Mouse (Mus musculus) layer of hippocampus, postnatal 10 days (tissue): ENCODE results near the gene Fkbp11. TPM values are rescaled to one million over a fixed set of nuclear protein-coding genes. Genes with fewer than 3 reads are reported as not detected.

Experiments
- DNase-seq, 2 experiments: peaks; one replicate each; pipeline ENCODE4 v3.0.0; 2021; ENCODE audit warnings: low spot score in 2 of 2
- total RNA-seq, 2 experiments: library from RNA; stranded (reverse); gene quantifications; 2 replicates each; pipeline ENCODE4 v1.2.3; 2021

Fkbp11 gene
- total RNA-seq, 2 experiments from 2014 or later = 2.2 to 2.6 TPM

DNA sequence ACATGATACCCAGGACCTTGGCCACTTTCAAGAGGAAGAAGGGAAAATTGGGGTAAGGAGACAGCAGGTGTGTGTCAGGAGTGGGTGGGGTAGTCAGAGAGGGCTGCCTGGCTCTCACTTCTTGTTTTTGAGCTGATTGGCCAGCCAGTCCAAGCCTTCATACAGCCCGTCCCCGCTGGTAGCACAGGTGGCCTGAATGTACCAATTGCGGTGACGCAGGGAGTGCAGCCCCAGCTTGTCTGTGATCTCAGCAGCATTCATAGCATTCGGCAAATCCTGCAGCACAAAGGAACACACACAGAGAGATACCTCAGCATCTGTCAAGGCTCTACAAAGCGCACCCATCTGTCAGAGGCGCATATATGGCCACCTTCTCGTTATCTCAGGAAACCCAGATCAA, 12.2 kb upstream of the Fkbp11 start:
- DNase-seq = no peak

DNA sequence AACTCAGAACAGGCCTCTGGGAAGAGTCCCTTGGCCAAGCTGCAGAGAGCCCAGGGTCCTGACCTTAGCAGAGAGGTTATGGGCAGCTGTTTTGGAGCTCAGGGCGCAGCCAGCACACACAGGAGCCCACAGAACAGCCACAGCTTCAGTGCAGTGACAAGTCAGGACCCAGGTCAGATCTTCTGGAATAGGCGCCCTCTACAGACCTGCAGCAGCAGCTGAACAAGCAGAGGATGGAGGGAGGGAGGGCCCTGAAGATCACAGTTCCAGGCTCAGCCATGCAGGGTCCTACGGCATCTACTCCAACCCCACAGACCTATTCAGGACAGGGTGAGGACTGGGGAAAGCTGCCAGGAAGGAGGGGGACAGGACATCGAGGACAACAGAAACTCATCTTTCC, 10.8 kb upstream of the Fkbp11 start:
- no peak for DNase-seq

DNA sequence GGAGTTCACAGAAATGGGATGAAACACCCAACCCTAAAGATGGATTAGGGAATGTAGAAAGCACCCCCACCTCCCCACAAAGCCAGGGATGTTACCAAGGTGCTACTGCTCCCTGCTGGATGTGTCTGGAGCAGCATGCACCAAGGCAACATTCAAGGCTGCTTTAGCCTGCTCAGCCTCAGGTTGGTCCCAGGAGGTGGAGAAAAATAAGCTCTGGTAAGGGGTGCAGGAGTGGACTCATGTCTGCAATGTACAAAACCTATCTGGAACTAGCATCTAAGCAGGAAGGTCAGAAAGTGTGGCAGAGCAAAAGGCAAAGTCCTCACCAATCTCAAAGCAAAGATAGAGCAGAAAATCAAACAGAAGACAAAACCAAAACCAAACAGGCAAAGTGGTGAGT, 9.9 kb upstream of the Fkbp11 start:
- DNase-seq = peak; percentile 67 to 70

DNA sequence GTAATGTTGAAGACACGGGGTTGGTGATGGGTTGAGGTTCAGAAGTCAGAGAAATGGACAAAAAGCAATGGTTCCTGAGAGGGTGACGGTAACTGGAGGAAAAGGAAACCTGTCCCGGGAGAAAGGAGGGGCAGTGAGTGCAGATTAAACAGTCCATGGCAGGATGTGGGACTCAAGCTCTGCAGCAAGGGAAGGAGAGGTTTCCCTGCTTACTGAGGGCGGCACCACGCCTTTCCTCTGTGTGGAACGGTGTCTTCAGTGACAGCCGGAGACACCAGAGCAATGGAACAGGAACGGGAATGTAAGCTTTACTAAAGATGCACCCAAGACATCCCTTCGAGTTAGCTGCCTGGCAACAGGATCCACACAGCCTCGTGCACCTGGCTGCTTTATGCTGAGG, 8.5 kb upstream of the Fkbp11 start:
- DNase-seq = no peak

DNA sequence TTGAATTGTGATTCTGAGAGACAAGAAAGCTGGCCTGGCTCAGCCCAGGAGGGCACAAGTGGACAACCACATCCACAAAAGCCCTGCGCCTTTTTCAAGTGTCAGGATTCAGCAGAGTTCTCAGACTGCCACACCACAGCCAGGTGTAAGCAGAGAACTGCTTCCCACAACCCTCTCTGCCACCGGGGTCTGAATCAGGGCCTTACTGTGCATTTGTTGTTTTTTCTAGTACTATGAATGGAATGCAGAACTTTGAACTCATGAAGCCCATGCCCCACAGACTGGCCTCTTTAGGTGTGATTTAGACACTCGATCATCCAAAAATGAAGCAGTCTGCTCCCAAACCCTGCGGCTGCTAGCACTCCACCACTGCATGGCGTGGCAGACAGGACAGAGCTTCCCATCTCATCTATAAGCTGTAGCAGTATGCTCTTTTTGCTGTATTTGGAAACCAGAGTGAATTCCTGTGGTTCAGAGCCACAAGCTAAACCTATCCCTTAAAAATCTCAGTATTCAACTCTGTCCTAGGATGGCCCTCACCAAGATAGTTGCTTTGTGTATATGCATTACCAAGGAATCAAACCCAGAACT, 6.1 kb upstream of the Fkbp11 start:
- DNase-seq = no peak

DNA sequence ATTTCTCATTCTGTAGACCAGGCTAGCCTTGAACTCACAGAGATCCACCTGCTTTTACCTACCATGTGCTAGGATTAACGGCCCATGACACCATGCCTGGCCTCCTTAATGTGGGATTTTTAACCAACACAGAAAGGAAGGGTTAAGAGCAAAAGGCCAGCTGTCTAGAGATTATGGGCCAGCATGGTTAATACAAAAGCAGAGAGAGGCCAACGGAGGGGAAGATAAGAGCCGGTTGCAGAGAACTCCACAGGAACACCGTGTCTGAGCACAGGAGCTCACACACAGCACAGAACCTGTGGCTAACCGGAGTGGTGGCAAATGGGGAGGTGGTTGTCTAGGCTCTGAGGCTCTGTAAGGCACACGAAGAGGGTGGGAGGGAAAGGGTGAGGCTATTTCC, 5.4 kb upstream of the Fkbp11 start:
- no peak for DNase-seq

DNA sequence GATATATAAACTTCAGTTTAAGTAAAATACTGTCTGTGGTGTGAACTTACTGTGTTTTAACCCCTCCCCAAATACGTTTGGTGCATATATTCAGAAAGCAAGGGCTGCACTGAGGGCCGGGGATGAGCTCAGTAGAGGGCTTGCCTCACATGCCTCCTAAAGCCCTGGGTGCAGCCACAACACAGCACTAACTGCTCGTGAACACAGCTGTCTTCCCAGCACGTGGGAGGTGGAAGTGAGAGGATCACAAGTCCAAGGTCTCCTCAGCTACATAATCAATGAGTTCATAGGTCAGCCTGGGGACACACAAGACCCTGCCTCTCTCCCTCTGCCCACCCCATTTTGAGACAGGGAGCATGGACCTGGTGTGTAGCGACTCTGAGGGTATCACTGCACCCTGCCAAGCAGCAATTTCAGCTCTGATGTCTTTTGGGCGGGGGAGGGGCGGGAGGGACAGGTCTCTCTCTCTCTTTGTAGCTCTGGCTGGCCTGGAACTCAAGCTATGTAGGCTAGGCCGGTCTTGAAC, 4.1 kb upstream of the Fkbp11 start:
- no peak for DNase-seq

DNA sequence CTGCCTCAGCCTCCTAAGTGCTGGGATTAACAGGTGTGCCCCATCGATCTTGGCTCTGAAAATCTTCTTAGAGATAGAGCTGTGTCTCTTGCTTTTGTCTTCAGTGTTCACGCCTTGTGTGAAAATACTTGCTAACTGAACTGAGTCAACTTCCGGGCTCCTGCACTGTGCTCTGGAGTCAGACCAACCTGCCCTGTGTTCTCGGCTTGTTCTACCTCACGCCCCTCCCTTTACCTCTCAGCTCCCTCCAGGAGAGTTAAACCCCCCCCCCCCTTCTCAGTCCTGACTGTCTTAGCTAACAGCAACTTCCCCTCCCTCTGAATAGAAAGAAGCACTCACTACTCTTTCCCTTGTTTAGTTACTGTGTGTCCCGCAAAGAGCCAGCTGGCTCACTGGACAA, 2.8 kb upstream of the Fkbp11 start:
- DNase-seq = no peak

DNA sequence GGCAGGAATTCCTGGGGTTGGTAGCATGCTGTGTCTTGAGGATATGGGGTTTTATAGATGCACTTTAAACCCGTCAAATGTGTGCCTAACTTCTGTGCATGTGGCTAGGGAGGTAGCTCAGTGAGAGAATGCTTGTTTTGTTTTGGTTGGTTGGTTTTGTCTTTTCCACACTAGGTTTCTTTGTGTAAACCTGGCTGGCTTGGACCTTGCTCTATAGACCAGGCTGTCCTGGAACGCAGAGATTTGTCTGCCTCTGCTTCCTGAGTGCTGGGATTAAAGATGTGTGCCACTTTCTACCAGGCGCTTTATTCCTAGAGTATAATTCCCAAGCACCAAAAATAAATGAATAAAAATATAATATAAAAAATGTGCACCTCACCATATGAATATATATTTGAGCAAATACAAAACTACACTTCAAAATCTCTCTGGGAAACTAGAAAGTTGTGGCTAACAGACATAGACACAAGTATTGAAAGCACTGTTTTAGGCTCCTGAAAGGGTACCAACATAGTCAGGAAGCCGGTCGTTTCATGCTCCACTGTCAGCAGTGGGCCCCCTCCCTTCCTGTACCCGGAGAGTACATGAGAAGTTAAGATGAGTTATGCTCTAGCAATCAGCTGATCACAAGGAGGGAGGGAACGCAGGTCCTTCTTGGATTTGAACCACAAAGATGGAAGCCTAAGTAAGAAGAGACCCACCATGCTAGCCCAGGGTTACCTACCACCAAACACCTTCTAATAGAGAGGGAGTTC, 2.0 kb upstream of the Fkbp11 start:
- DNase-seq = no peak

DNA sequence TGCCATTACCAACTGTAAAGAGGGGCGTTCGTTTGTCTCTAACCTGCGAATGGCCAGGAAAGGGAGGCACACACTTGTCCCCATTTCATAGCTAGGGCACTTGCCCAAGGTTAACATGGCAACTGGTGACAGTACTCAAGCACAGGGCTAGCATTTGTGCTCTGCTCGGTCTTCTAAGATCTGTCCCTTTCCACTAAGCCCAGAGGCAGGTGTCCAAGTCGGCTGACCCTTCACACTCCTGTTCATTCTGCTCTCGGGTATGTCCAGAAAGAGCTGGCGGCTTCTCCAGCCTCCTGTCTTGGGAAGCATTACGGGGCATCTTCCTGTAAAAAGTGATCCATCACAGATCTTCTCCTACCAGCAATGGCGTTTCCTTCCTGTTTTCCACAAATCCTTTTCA, 368 bp upstream of the Fkbp11 start:
- DNase-seq = peak in 1 of 2 experiments; percentile 32

DNA sequence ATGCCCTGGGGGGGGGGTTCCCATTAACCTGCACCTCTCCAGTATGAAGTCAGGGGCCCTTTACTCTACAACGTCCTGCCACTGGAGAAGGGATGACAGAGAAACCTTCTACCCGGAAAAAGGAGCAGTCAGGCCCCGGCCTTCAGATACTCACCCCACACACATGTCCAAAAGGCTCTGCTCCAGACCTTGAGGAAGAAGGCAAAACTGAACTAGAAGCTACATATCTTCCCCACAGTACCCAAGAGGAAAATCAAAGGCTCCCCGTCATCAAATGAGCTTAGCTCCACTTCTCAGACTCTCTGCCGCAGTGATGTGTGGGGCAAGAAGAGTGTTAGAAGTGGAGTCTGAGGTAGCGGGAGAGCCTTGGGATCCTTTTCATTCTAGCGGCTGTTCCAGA, 1.3 kb downstream of the Fkbp11 start:
- no peak for DNase-seq

DNA sequence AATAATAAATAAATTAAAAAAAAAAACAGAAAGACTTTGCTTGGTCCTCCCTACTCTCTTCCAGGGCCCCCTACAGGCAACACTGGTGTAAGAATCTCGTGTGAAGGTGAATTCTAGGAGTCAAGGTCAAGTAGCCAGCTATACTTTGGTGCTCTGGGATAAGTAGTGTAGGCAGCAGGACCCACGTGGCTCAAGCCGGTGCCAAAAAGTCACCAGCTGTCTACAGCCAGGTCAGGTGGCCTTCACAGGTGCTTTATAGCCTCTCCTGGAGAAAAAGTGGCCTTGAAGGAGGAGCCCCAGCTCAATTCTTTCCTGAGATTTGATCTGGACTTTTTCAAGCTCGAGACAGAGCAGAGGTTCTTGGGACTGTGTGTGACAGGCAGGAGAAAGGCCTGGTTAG, 1.9 kb downstream of the Fkbp11 start:
- no peak for DNase-seq

DNA sequence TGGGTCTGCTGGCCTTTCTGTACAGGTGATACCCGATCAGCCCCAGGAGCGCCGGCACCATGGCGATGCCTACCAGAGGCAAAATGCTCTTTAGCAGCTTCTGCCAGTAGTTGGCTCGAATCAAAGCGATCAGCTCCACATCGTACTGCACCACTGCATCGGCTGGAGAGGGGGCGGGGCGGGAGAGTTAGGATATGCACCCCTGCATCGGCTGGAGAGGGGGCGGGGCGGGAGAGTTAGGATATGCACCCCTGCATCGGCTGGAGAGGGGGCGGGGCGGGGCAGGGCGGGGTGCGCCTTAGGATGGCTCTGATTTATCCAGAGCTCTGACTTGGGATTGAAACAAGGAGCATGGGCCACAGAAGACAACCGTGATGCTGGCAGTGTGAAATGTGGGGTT, 3.6 kb downstream of the Fkbp11 start:
- no peak for DNase-seq

DNA sequence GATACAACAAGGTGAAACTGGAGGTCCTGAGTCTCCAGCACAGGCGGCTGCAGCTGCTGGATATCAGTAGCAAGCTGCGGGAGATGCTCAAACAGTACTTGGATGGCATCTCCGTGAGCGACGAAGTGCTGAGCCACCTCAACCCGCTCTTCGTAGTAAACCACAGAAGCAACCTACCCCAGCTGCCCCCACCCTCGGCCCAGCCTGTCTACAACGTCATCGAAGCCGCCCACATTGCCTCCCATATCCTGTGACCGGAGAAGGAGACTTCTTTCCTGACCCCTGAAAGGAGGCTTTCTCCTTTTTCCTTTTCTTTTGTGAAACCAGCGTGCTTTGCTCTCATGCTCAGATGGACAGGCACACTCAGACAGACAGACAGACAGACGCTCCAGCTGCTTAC, 5.1 kb downstream of the Fkbp11 start:
- no peak for DNase-seq

DNA sequence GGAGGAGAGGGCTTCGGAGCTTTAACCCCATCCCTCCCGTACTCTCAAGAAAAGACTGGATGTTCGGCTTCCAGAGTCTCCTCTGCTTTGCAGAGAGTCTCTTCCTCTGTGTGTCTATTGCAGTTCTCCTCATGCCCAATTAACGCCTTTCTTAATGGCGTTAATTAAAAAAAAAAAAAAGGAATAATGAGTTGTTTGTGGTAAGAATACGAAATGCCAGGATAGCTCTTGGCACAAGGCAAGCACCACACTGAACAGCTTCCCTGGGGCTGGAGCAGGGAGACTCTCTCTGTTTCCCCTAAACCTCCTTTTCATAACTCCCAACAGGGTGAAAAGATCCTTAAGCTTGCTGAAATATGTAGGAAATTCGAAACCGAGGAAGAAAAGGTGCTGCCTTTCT, 5.8 kb downstream of the Fkbp11 start:
- no peak for DNase-seq

DNA sequence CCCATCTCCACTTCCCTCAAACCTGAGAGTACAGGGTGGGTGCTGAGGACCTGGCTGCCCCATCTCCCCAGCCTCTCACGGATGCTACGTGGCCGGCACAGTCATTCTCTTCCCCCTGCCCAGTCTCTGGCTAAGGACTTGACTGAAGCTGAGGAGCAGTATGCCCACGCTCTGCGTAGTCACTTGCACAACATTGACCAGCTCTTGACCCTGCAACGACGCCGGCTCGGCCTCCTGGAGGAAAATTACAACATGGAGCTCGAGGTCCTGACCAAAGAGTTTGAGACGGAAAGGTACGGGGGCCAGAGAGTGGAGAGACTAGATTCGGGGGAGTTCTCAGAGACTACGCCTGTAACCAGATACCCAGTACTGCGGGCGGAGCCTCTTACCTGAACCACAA, 10.7 kb downstream of the Fkbp11 start:
- DNase-seq = no peak

DNA sequence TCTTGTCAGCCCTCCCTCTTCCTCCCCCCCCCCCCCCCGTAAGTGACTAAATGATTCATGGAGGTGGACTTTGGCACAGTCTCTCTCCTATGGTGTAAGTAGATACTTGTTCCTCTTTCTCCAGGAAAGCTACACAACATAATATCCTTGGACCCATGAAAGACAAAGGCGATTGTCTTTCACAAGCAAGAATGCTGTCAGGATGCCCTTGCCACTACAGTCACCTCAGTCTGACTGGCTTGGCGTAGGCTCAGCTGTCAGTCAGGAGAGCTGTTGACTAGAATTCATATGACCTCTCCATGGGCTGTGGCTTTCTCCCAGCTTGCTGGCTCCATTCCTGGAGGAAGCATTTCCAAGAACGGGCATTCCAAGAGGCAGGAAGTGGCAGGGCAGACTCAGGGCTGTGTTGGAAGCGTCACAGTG, 13.8 kb downstream of the Fkbp11 start:
- no peak for DNase-seq

DNA sequence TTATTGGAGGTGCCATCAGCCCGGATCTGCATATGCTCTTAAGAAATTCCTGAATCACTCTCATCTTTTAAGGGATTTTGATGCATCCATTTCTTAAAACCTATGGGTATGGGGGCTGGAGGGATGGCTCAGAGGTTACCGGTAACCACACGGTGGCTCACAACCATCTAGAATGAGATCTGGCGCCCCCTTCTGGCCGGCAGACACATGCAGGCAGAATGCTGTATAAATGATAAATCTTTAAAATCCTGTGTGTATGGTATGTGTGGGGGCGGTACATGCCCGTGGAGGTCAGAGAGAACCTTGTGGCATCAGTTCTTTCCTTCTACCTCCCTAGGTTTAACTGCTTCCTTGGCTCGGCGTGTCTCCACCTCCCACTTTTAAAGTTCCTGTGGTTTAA, 17.6 kb downstream of the Fkbp11 start:
- DNase-seq = peak; percentile 72 to 78

DNA sequence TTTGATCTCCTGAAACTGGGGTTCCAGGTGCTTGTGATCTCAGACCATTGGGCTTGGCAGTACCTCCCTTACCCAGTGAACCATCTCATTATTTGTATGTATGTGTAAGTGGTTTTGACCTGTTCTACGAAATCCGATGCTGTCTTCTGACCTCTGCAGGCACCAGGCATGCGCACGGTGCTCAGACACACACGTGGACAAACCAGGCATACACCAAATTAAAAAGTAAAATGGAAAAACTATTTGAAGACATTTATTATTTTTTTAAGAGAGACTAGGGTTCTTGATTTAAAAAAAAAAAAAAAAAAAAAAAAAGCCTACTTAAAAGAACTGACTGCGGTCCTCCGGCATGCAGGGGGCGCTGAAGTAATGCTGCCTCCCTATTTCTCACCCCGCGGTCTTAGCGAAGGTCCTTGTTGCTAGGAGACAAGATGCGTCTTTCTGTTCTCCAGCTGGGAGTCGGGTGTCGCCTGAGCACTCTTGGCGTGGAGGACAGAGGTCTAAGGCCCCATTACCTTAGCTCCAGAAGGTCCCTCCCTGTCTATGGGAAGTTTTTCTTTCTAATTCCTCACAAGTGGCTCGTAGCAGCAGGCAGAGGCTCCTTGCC, 20.1 kb downstream of the Fkbp11 start, which contains the start of gene Ccdc65:
Ccdc65 (plus strand) TSS at position 442 of the 607 bp plus-strand sequence.
- DNase-seq = peak; percentile 87 to 90

DNA sequence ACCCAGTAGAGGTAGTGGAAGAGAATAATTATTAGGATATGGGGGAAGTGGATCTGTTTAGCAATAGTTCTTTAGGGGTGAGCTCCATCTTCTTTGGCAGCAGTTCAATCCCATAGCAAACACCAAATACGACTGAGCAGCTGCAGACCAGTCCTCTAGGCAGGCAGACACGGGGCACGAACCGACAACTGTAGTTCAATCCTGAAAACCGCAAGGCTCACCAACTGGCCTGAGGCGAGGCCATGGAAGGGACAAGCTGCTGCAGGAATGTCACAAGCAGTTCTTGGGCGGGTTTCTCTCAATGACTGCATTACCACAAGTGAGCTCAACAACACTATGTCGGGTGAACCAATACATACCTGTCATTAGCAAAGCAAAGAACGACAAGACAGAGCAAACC, 23.7 kb downstream of the Fkbp11 start:
- no peak for DNase-seq

DNA sequence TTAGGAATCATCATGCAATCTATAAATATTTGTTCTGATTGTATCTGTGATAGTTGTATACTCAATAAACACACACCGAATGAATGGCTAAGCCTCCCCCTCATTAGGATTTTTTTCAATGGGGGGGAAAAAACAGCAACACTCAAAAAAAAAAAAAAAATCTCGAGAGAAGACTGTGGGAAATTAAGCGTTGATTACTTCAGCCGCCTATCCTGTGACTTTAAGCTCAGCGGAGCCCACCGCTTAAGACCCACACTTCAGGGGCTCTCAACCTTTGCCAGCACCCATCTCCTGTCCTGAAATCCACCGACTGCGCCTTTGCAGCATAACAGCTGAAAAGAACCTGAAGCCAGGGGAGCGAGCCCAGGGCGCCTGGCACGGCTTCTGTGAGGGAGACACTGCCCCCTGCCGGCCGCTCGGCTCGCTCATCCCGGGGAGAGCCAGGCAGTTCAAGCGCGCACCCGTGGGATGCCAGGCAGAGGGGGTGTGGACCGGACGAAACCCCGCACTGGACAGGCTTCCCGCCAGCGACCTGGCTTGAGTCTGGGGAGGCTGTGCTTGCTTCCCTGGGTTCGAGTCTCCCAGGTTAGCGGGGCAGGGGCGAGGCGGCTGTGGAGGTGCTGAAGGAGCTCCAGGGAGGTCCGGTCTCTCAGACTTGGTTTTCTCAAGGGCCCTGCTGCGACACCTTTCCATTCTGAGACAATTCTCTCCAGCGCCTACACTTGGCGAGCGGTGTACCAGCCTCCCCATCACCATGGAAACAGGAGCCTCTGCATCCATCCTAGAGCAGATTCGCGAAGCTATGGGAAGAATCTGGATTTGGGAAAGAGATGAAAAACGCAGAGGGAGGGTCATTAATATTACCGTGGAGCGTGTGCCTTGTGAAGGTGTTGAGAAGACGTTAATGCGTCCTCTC, 28.6 kb downstream of the Fkbp11 start:
- DNase-seq = peak; percentile 95 to 96
